Mouse (Mus musculus): ENCODE measurements at regions not wholly inside any gene's neighbourhood (a gene's known extent, or its start where the extent isn't known, plus 50 kb on each side); places are given as distances from the start of the nearest gene placed in this dataset.

DNA sequence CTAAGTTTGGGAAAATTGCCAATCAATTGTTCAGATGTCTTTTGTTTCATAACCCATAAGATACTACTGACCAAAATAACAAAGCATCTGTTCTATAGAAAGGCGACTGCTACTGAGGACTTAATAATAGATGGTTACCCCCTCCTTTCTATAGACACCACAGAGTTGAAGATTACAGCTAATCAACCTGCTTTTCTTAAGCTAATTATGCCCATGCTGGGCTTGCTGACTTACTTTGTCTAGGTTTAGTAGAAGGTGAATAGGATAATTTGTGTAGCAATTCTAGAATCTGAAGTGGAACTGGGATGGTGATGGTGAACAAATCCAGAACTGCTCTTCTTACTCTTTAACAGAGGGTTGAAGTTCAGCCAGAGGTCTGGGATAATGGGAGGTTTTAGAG lies 53.8 kb upstream of the Tbx18 start:
- peak; percentile 22 for DNase-seq (ENCODE audit: low read depth, low spot score)

DNA sequence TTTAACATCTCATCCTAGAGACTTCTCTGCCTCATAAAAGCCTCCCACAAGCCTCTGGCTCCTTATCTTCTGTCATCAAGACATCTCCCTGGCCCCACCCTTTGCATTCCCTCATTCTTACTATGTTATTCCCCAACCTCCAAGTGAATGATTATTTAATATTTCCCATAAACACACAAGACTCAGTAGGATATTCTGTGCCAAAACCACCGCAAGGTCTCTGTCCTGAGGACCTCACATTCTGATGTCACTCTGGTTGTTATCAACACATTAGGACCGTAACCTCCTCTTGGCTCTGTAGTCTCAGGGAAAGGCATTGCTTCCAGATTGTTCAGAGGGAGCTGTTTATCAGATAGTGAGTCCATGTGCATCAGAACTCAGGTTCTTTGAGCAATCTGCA lies 80.7 kb upstream of the Tbx18 start:
- no peak for DNase-seq (ENCODE audit: low read depth, low spot score)

DNA sequence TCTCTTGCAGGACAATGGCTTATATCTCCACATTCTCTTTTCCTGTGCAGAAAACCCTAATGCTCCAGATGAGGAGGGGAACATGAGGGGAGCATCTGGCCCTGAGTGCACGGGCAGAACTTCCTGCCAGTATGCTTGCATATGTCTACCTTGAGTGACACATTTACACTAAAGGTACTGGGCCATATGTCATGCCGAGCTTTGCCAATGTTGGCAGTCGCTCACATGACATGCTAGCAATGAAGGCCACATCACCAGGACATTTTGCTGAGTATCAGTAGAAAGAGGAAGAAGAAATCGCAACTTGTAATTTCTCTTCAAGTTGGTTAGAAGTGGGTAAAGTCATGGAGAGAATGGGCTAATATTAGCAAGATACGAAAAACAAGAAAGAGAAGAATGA lies 91.2 kb upstream of the Tbx18 start:
- no peak for DNase-seq (ENCODE audit: low read depth, low spot score)

DNA sequence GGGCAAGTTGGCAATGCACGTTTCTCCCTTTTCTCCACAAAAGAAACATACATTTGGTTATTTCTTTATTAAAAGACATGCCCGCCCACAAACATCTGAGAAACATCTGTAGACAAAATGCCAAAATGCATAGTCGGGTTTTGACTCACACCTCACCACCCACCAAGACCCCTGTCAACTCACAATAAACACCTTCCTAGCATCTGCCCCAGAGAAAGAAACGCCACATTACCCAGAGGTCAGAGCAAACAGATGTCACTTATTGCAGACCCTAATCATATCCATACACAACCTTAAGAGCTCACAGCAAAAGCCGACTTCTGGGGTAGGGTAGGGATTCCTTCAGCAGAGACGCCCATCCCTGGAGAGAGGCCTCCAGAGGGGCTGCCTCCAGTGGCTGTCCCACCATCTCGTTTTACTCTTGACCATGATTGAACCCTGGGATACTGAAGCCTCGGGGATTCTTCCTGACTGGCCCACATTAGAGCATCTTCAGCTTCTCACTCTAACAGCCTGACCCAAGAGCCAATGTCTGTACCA lies 93.7 kb upstream of the Tbx18 start:
- DNase-seq (ENCODE audit: low read depth, low spot score), result no peak

DNA sequence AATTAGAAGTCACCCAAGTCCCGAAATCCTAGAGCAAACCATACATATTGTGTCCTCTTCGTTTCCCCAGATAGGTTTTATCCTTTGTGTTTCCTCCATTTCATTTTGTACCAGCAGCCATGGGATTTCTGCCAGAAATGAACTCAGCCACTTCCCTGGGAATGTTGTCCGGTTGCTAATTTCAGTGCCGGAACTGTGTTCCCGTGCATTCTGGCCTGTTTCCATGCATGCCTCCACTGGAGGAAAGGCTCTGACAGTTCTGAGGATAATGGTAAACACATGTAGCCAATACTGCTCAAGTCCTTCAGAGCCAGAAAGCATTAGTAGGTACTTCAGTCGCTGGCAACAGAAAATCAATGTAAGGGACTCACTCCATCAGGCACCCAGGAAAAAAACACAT lies 112.8 kb upstream of the Tbx18 start:
- DNase-seq (ENCODE audit: low read depth, low spot score), result no peak

DNA sequence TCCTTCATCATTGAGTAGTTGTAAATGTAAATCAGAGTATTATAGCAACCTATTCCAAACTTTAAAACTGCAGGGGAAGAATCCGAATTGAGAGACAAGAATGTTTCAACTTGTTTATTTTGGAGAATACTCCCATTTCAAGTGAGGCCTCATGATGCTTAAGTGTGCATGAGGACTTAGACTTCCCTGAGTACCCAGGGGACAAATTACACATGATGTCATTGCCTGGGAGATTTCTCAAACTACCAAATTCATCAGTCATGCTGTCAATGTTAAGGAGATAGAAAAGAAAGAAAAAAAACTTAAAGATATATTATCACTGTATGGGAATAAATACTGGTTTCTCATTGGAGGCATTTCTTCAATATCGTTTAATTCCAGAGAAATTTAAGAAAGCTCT lies 113.4 kb upstream of the Tbx18 start:
- no peak for DNase-seq (ENCODE audit: low read depth, low spot score)

DNA sequence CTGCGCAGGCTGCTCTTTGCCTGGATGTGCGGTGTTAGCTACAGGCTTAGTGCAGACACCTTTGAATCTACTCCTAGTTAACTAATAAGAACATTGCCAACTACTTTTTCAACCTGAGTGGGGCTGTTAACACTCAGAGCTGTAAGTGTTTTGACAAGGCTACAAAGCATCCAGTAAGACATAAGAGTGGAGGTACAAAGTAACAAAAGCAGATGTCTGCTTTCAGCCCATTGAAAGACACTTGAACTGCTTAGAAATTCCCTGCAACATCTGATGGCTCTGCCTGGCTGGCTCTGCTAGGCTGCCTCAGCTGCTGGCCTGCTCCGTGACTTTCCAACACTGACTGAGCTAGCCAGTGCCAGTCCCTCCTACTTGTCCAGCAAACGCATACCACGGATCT lies 117.8 kb upstream of the Tbx18 start:
- DNase-seq (ENCODE audit: low read depth, low spot score), result no peak

DNA sequence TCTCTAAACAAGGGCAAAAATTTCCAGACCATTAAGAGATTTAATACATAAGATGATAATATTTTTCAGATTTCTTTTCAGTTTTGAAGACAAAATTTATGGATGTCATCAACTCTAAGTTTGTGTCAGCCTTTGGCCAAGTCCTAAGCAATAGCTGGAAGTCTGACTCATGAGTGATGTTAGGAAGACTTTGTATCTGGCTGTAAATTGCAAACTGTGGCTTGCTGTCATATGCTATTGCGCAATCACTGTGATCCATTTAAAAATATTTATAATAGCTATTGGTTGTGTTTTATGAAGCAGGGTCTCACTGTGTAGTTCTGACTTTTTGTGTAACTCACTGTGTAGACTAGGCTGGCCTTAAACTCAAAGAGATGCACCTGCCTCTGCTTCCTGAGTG lies 119.1 kb upstream of the Tbx18 start:
- DNase-seq (ENCODE audit: low read depth, low spot score), result no peak

DNA sequence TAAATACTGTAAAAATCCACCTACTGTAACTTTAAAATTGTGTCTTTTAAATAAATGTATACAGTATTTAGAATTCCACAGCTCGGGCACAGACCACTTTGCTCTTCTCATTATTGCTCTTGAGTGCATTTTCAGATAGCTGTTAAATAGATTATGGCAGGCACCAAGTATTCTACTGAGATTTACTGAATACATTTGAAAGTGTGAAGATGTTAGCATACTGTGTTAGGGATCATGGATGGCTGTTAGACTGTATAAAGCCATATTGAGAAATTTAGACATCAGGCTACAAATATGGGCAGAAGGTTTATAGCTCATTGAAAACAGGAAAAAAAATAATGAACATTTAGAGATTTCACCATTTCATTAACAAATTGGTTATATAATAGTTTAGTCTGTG lies 130.5 kb upstream of the Tbx18 start:
- no peak for DNase-seq (ENCODE audit: low read depth, low spot score)

DNA sequence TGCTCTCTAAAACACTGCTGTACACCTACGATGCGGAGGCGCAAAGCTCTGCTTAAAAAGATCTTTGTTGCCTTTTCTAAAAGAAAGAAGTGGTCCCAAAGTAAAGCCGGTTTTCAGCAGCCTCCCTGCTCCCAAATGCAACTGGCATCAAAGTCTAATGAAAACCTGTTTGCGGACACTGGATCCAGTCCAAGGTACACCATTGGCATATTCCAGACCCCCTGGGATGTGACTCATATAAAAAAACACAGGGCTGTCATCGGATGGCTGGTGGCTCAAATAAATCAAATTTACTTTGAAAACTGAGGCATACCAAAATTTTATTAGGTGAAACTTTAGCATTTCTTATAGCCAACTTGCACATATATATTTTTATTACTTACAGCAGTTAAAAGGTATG lies 134.2 kb upstream of the Tbx18 start:
- no peak for DNase-seq (ENCODE audit: low read depth, low spot score)

DNA sequence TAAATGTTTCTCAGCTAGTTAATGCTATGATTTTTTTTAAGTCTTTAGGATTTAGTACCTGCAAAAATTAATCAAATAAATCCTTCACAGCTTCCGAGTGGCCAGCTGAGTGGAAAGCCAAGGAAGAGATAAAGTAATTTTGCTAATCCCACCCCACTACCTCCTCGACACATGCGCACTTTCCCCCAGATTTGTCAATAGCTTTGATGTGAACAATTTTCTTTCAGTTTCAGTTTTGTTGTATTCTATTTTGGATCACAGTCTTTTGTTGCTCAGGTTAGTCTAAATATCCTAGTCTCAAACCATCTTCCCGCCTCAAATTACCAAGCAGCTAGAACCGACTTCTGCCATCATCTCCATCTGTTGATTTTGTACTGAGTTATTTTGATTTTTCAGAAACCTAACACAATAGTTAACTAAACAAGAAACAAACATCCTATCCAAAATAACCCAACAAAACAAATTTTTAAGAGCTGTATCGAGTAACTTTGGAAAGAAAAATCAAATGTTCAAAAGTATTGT lies 141.4 kb upstream of the Tbx18 start:
- DNase-seq (ENCODE audit: low read depth, low spot score), result no peak

DNA sequence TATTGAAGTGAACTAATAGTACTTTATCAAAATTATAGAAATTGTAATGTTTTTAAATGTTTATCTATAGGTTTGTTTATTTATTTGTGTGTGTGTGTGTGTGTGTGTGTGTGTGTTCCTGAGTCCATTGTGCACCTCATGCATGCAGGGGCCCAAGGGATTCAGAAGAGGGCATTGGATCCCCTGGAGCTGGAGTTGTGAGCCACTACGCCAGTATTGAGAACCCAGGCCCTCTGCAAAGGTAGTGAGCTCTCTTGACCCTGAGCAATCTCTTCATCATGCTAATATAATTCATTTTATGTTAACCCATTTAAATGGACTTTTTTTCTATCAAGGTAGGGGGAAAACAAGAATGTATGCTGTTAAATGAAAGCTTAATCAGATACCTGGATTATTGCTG lies 151.5 kb upstream of the Tbx18 start:
- DNase-seq (ENCODE audit: low read depth, low spot score), result no peak

DNA sequence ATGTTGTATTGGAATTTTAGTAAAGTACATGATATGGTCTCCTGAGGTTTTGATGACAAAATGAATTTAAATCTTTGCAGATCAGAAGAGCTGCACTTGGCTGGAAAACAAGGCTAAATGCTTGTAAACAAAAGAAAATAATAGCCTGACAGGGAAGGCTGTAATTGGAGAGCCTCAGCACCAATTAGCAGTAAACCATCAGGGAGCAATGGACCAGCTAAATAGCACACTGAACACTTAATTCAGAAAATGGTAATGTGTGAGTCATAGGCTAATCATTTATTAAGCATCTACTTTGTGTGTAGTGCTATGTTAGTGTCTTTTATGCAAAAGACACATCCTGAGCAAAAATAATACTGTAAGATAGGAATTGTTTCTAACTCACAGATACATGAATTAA lies 152.0 kb upstream of the Tbx18 start:
- no peak for DNase-seq (ENCODE audit: low read depth, low spot score)

DNA sequence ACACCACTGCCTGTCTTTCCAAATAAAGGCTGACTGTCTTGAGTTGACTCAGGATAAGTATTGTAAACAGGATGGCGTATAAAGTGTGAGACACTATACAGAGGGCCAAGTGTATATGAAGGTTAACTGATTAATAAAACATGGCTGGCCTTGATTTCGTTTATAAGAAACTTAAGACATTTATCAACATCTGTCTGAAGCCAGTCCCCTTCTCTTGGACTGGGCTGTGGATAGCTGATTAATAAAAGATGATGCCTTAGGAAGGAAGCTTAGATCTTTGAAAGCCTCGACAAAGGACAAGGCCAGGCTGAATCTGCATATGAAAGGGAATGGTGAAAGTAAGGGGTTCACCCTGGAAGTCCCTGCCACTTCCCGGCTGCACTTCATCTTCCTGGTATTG lies 163.0 kb upstream of the Tbx18 start:
- DNase-seq (ENCODE audit: low read depth, low spot score), result peak; percentile 86

DNA sequence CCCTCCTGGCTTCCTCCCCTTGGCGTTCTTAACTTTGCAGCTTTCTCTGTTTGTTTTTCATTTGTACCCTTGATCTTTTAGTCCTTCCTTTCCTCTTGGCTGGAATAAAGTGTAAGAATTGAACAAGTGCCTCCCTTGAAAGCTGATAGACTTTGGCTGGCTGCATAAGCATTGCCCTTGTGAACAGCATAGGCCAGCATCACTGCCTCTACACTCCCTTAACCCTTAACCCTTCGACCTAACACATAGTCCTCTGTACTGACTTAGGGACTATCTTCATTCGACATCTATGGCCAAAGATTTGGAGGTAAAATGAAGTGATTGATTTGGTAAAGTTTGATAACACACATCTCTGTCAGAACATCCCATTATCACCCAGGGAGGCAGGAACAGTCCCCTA lies 163.5 kb upstream of the Tbx18 start:
- peak; percentile 8 for DNase-seq (ENCODE audit: low read depth, low spot score)

DNA sequence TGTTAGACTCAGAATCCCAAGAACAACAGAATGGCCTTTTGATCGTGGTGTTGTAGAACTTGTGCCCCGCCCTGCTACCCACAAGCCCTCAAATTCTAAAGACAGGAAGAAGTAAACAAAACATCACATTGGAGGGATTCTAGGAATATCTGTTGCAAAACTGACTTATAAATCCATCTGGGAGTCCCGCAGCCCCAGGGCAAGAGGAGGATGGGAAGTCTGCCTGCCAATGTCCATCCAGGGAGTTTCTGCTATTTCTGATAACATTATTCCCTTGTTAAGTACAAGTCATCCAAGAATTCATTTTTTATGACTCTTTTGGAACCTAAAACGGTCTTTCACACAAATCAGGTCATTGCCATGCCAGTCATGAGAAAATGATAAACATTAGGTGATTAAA lies 164.5 kb upstream of the Tbx18 start:
- DNase-seq (ENCODE audit: low read depth, low spot score), result no peak

DNA sequence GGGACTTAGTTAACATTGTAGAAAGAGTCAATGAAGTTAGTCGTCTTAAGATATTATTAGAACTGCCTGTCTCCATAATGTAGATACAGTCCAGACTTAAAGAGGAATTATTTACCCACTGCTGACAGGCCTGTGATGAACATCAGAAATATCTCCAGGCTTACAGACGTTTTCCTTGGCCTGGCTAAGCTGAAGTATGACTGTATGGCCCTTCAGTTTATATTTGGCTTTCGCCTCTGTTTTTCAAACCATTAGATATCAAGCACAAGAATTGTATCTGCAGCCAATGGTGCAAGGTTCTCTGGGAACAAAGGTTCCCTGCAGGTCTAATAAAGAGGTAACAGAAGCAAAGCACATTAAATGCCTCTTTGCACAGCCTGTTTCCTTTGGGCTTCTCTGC lies 166.3 kb upstream of the Tbx18 start:
- DNase-seq (ENCODE audit: low read depth, low spot score), result no peak

DNA sequence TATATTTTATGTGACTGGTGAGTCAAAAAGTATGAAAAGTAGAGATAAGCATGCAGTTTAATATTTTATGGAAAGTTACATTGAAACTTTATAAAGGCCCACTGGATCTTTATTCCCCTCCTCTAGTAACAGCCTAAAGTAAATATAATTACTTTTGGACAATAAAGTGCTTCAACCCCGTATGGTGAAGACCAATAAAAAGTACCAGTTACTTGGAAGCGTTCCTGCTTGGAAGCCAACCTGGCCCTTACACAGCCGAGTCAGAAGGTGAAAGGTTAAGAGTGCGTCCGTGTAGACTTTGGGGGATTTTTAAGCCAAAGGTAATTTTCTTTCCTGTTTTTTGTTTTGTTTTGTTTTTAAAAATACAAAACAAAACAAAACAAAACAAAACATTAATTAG lies 168.3 kb upstream of the Tbx18 start:
- no peak for DNase-seq (ENCODE audit: low read depth, low spot score)

DNA sequence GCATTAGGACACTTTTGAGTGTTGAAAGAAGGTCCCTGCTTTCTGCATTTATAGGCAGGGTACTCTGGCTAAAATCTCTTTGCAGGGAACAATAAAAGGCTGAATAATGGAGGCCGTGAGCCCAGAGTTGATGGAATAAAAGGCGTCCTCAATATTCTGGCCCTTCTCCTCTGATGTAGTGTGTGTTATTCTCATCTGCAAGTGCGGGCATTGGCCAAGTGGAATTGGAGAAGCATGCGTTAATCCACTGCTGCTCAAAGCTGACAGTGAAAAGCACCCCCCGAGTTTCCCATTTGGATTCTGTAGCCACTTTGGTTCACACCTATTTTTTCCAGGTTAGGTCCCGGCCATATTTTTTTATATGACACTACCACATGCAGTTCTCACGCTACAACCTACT lies 168.7 kb upstream of the Tbx18 start:
- no peak for DNase-seq (ENCODE audit: low read depth, low spot score)

DNA sequence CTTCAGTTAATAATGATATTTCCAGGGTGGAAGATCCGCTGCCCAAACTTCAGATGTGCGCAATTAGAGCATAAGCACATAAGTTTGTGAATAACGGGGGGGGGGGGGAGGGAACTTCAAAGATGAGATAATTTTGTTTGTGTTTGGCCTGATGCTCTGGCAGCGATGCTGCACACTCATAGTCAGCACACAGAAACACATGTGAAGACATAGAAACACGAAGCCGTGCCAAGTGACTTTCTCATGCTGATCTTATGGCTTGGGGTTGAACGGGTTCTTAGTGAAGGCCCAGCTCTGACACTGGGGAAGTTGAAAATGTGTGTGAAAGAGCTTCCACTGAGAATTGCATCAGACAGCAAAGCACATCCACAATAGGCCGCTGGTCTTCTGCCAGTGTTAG lies 190.2 kb upstream of the Tbx18 start:
- no peak for DNase-seq (ENCODE audit: low read depth, low spot score)

DNA sequence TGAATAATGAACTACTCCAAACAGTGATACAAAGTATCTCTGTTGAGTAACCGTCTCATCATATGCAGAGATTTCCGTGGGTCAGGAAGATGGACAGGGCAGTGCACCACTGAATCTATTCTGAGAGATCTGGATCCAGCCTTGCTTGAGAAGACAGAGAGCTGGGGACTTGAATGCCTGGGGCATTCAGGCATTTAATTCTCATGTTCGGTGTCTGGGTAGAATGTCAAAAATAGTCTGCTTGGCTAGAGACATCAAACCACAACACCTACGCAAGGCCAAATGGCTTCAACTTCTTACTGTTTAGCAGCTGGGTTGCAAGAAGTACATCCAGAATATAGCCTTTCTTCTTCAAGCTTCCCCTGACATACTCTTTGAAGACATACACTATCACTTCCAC lies 194.1 kb upstream of the Tbx18 start:
- no peak for DNase-seq (ENCODE audit: low read depth, low spot score)

DNA sequence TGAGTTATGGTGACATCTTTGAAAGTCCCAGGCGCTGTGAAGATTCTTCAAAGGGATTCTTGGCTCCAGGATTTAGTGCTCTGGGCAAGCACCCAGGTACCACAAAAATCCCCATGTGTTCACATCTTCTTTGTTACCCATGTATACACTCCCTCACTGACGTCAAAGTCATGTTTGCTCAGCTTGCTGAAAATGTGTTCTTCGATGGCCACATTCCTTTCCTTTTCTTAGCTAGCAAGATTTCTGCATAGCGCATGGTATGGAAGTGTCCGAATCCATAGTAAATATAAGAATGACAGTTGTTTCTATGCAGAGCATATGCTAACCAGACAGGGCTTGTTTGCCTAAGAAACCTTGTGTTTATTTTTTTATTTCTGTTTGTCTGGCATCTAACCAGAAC lies 202.2 kb upstream of the Tbx18 start:
- no peak for DNase-seq (ENCODE audit: low read depth, low spot score)

DNA sequence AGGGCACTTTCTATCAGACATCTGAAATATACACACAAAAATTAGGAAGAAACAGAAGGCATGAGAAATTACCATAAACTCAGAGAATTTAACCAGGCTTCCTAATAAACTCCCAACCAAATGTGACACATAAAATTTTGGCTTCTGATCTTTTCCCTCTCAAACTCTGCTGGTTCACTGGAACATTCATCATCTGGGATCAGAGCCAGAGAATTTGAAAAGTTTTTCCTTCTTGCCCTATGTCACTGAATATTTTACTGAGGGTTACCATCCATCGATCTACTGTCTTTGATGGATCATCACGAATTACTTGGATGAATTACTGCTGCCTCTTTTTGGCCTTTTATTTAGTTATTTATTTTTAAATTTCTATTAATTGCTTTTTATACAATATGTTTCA lies 221.4 kb upstream of the Tbx18 start:
- DNase-seq (ENCODE audit: low read depth, low spot score), result no peak

DNA sequence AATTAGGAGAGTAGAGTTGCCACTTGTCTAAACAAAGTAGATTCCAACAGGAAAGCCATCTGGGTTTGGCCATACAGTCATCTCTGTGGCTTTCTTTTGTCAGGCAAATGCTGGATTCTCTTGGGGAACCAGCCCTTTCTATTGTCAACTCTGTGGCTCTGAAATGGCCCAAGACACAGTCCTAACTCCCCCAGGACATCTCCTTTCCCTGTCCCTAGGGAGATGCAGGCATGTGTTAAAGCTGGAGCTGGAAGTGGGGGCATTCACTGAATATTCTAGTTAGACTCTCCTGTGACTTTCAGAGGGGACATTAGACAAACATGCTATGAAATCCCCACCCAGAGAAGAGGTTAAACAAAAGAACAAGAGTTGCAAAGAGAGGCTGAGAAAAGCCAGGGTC lies 223.9 kb upstream of the Tbx18 start:
- DNase-seq (ENCODE audit: low read depth, low spot score), result peak; percentile 31

DNA sequence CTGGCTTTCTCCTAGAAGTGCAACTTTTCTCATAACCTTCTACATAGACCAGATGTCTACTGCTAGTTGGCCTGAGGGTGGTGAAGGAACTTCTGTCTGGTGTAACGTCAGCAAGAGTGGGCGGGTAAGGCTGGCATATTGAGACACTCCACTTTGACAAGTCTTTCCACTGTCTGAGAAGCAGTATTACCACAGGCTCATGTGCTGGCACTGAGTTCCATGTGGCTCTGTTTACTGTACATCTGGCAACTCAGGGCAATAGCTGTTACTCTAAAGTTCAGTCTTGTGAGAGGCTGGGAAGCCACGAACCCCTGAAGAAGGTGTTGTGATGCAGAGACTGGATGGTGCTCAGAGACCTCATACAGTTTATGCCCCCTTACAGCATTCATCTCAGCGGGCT lies 230.7 kb upstream of the Tbx18 start:
- DNase-seq (ENCODE audit: low read depth, low spot score), result no peak

All from ES-CJ7 (cell line).